Mouse (Mus musculus) right cerebral cortex, postnatal 25 days (tissue): Measurements from ENCODE around the gene Gm5737.

Source experiments
- DNase-seq: peaks from one replicate; pipeline ENCODE4 v3.0.0; 2022

The Gm5737 gene

GRCm38 (mm10) chr7:120879972-120880371 lies 67.8 kb downstream of the Gm5737 start:
- no peak for DNase-seq

DNA sequence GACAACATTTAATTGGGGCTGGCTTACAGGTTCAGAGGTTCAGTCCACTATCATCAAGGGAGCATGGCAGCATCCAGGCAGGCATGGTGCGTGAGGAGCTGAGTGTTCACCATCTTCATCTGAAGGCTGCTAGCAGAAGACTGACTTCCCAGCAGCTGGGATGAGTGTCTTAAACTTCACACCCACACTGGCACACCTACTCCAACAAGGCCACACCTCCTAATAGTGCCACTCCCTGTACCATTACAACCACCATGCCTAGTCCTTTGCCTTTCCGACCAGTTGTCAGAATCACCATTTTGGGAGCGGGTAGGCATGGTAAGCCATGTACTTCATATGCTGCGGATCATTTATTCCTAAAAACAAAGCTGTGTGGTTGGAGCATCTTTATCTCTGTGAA lies 68.6 kb downstream of the Gm5737 start:
- DNase-seq = no peak
